Mouse (Mus musculus) liver, embryonic 11.5 days (tissue): ENCODE measurements at regions not wholly inside any gene's neighbourhood (a gene's known extent, or its start where the extent isn't known, plus 50 kb on each side); places are given as distances from the start of the nearest gene placed in this dataset.

Experiments
- ATAC-seq: fragments of 200-750 bp; cut with Nextera tagmentation; replicated peaks from 2 replicates; pipeline ENCODE4 v1.8.0; 2017; ENCODE audit warnings: moderate number of reproducible peaks, mild to moderate bottlenecking, moderate TSS enrichment, moderate library complexity; ENCODE audit not compliant: low FRiP score
- DNase-seq: peaks from one replicate; pipeline ENCODE4 v3.0.0-alpha.2; 2017; ENCODE audit warnings: low spot score
- H3K27ac ChIP-seq: fragments of 300-500 bp; sonication (generic); 2 replicates; pipeline ENCODE4 v1.5.1; 2014; ENCODE audit warnings: mild to moderate bottlenecking, low read depth, low read length, control low read depth
- H3K27me3 ChIP-seq: fragments of 300-500 bp; sonication (generic); replicated peaks from 2 replicates; pipeline ENCODE4 v1.6.1; 2014; ENCODE audit warnings: low read length, mixed read lengths; ENCODE audit not compliant: control insufficient read depth, insufficient read depth
- H3K36me3 ChIP-seq: fragments of 300-500 bp; sonication (generic); 2 replicates; pipeline ENCODE4 v1.6.1; 2014; ENCODE audit warnings: mild to moderate bottlenecking, low read length, moderate library complexity, mixed read lengths; ENCODE audit not compliant: control insufficient read depth, insufficient read depth
- H3K4me1 ChIP-seq: fragments of 300-500 bp; sonication (generic); replicated peaks from 2 replicates; pipeline ENCODE4 v1.6.1; 2014; ENCODE audit warnings: low read length, mixed read lengths; ENCODE audit not compliant: control insufficient read depth, insufficient read depth
- H3K4me2 ChIP-seq: fragments of 300-500 bp; sonication (generic); 2 replicates; pipeline ENCODE4 v1.6.1; 2014; ENCODE audit warnings: mild to moderate bottlenecking, control low read depth, moderate library complexity
- H3K4me3 ChIP-seq: fragments of 300-500 bp; sonication (generic); 2 replicates; pipeline ENCODE4 v1.5.1; 2014; ENCODE audit warnings: low read depth, low read length, control low read depth
- H3K9ac ChIP-seq: fragments of 300-500 bp; sonication (generic); 2 replicates; pipeline ENCODE4 v1.6.1; 2014; ENCODE audit warnings: low read depth, low read length, control low read depth
- H3K9me3 ChIP-seq: fragments of 300-500 bp; sonication (generic); 2 replicates; pipeline ENCODE4 v1.6.1; 2016; ENCODE audit warnings: low read length, inconsistent platforms, mixed read lengths; ENCODE audit not compliant: control insufficient read depth
- WGBS: fragments of 180-500 bp; shearing (Covaris S2); extraction: QIAGEN DNeasy Blood & Tissue Kit; methylation state at CpG from one replicate; pipeline ENCODE4 v1.1.7; 2014; 5-methylcytosine and 5-hydroxymethylcytosine counted together

- no peaks in the 10 kb centered on the region for H3K4me1 ChIP-seq
Observed at GRCm38 (mm10) chr9:52323226-52323625, 154.9 kb upstream of the Zc3h12c start.

GRCm38 (mm10) chr9:52301521-52301920 lies 133.1 kb upstream of the Zc3h12c start:
- WGBS, result 83% methylated on average over 6 of the region's 6 CpGs
- Histone ChIP-seq H3K4me1 (no peaks in the 10 kb centered on the region), H3K27ac (no peak overlapping the region), H3K4me3 (no peak overlapping the region), H3K9me3 (no peaks in the 10 kb centered on the region), H3K36me3 (no peaks in the 10 kb centered on the region), H3K4me2 (no peak overlapping the region), H3K9ac (no peak overlapping the region), H3K27me3 (no peaks in the 10 kb centered on the region)
- DNase-seq (no peak), ATAC-seq (no peak)

More at GRCm38 (mm10) chr9:52323226-52323625, 154.9 kb upstream of the Zc3h12c start:
- ATAC-seq, result no peak
- Histone ChIP-seq H3K4me3 (no peak overlapping the region), H3K9ac (no peak overlapping the region), H3K36me3 (no peaks in the 10 kb centered on the region), H3K27ac (no peak overlapping the region), H3K9me3 (no peaks in the 10 kb centered on the region), H3K4me2 (no peak overlapping the region), H3K27me3 (no peaks in the 10 kb centered on the region)
- DNase-seq, result no peak
- 88% methylated on average over 6 of the region's 6 CpGs for WGBS

- no peaks in the 10 kb centered on the region for H3K4me1 ChIP-seq
- DNase-seq (no peak), ATAC-seq (no peak)
- H3K9ac ChIP-seq, result no peak overlapping the region
- H3K4me3 ChIP-seq, result no peak overlapping the region
- H3K27me3 ChIP-seq, result no peaks in the 10 kb centered on the region
- H3K9me3 ChIP-seq, result no peaks in the 10 kb centered on the region
- H3K36me3 ChIP-seq, result no peaks in the 10 kb centered on the region
- no peak overlapping the region for H3K27ac ChIP-seq
- 6% methylated on average over 6 of the region's 6 CpGs for WGBS
- no peak overlapping the region for H3K4me2 ChIP-seq
Observed at GRCm38 (mm10) chr9:52298329-52298728, 130.0 kb upstream of the Zc3h12c start.

GRCm38 (mm10) chr9:52294699-52295098 lies 126.3 kb upstream of the Zc3h12c start:
- H3K36me3 ChIP-seq, result no peaks in the 10 kb centered on the region
- ATAC-seq (no peak), DNase-seq (no peak)
- no peaks in the 10 kb centered on the region for H3K4me1 ChIP-seq
- no peak overlapping the region for H3K9ac ChIP-seq
- H3K27ac ChIP-seq, result no peak overlapping the region
- H3K4me2 ChIP-seq, result no peak overlapping the region
- H3K9me3 ChIP-seq, result no peaks in the 10 kb centered on the region
- H3K27me3 ChIP-seq, result no peaks in the 10 kb centered on the region
- WGBS, result 77% methylated on average over 8 of the region's 8 CpGs
- H3K4me3 ChIP-seq, result no peak overlapping the region

- H3K4me2 ChIP-seq, result no peak overlapping the region
- no peaks in the 10 kb centered on the region for H3K4me1 ChIP-seq
- H3K9ac ChIP-seq, result no peak overlapping the region
- no peak overlapping the region for H3K27ac ChIP-seq
- WGBS, result 72% methylated on average over 4 of the region's 4 CpGs
- no peak overlapping the region for H3K4me3 ChIP-seq
- H3K9me3 ChIP-seq, result no peaks in the 10 kb centered on the region
- no peaks in the 10 kb centered on the region for H3K36me3 ChIP-seq
- no peaks in the 10 kb centered on the region for H3K27me3 ChIP-seq
- DNase-seq (no peak), ATAC-seq (no peak)
Observed at GRCm38 (mm10) chr9:52289069-52289468, 120.7 kb upstream of the Zc3h12c start.

GRCm38 (mm10) chr9:52287761-52288275 lies 119.4 kb upstream of the Zc3h12c start:
- no peaks in the 10 kb centered on the region for H3K4me1 ChIP-seq
- H3K36me3 ChIP-seq, result no peaks in the 10 kb centered on the region
- 68% methylated on average over 7 of the region's 7 CpGs for WGBS
- no peaks in the 10 kb centered on the region for H3K27me3 ChIP-seq
- H3K4me2 ChIP-seq, result no peak overlapping the region
- H3K27ac ChIP-seq, result no peak overlapping the region
- no peak overlapping the region for H3K4me3 ChIP-seq
- ATAC-seq (no peak), DNase-seq (no peak)
- no peaks in the 10 kb centered on the region for H3K9me3 ChIP-seq
- H3K9ac ChIP-seq, result no peak overlapping the region

GRCm38 (mm10) chr9:52287246-52287651 lies 118.9 kb upstream of the Zc3h12c start:
- no peaks in the 10 kb centered on the region for H3K27me3 ChIP-seq
- WGBS, result 6% methylated on average over 10 of the region's 10 CpGs
- H3K4me1 ChIP-seq, result no peaks in the 10 kb centered on the region
- no peaks in the 10 kb centered on the region for H3K9me3 ChIP-seq
- H3K9ac ChIP-seq, result no peak overlapping the region
- DNase-seq (peak; percentile 42), ATAC-seq (no peak)
- H3K27ac ChIP-seq, result no peak overlapping the region
- H3K4me2 ChIP-seq, result peak overlapping the region; percentile 65
- peak overlapping the region; percentile 31 for H3K4me3 ChIP-seq
- no peaks in the 10 kb centered on the region for H3K36me3 ChIP-seq

- H3K4me2 ChIP-seq, result no peak overlapping the region
Observed at GRCm38 (mm10) chr9:52286104-52286503, 117.7 kb upstream of the Zc3h12c start.

GRCm38 (mm10) chr9:52283558-52283957 lies 115.2 kb upstream of the Zc3h12c start:
- no peaks in the 10 kb centered on the region for H3K4me1 ChIP-seq
- no peak for ATAC-seq
- 36% methylated on average over 2 of the region's 2 CpGs for WGBS
- H3K27ac ChIP-seq, result no peak overlapping the region
- no peaks in the 10 kb centered on the region for H3K27me3 ChIP-seq
- no peak overlapping the region for H3K4me3 ChIP-seq
- no peak for DNase-seq
- H3K4me2 ChIP-seq, result no peak overlapping the region
- H3K36me3 ChIP-seq, result no peaks in the 10 kb centered on the region
- no peaks in the 10 kb centered on the region for H3K9me3 ChIP-seq
- H3K9ac ChIP-seq, result no peak overlapping the region

More at GRCm38 (mm10) chr9:52286104-52286503, 117.7 kb upstream of the Zc3h12c start:
- no peaks in the 10 kb centered on the region for H3K36me3 ChIP-seq
- ATAC-seq, result no peak
- no peaks in the 10 kb centered on the region for H3K4me1 ChIP-seq
- H3K27me3 ChIP-seq, result no peaks in the 10 kb centered on the region
- no peak overlapping the region for H3K27ac ChIP-seq
- no peaks in the 10 kb centered on the region for H3K9me3 ChIP-seq
- peak; percentile 32 for DNase-seq
- WGBS, result 24% methylated on average over 1 of the region's 1 CpGs
- no peak overlapping the region for H3K4me3 ChIP-seq
- no peak overlapping the region for H3K9ac ChIP-seq
